Mouse (Mus musculus) liver, adult 2 months (tissue): ENCODE data around the gene Ect2l.

Experiments used
- CTCF ChIP-seq: fragments of 200-500 bp; IDR thresholded peaks from 2 replicates; pipeline ENCODE4 v1.5.1; 2011; ENCODE audit warnings: low read depth, low read length, control low read depth
- POLR2A ChIP-seq: fragments of 200-500 bp; IDR thresholded peaks from 2 replicates; pipeline ENCODE4 v1.6.1; 2011; ENCODE audit warnings: low read length, control low read depth; ENCODE audit not compliant: insufficient read depth; ENCODE audit errors: extremely low read depth

DNA sequence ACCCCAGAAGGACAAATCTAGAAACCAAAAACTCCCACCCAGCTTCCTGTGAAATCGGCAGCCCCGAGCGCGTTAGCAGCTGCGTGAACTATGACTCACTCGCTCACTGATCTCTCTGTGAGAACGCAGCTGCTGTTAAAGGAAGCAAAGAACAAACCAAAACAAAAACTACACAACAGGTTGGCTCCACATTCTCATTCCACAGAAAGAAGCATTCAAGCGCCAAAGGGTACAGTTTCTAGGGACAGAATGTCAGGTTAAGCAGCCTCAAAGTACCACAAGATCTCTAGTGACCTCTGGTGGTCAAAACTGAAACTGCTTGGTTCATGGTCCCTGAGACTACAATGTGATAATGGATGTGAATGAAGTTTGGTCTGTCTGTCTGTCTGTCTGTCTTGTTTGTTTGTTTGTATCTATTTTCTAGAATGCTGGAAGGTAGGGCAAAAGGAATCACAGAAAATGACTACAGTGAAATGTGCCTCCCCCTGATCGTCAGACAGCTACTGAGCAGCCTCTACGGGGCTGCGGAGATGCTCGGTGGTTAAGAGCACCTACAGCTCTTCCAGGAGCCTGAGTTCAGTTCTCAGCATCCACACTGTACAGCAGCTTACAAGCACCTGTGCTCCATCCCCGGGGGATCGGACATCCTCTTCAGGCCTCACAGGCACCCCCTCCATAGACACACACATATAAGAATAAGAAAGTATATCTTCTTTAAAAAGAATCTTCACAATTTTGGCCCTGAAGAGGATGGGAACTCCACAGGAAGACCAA, 13.3 kb downstream of the Ect2l start:
- TF ChIP-seq POLR2A (no peak), CTCF (peak; percentile 62)
